Mouse (Mus musculus) kidney, embryonic 15.5 days (tissue): ENCODE measurements around the gene Tmem268. TPM values are rescaled to one million over a fixed set of nuclear protein-coding genes. Genes with fewer than 3 reads are reported as not detected.

Experiments used
- ATAC-seq: fragments of 200-750 bp; cut with Nextera tagmentation; replicated peaks from 2 replicates; pipeline ENCODE4 v1.8.0; 2017; ENCODE audit warnings: moderate TSS enrichment; ENCODE audit not compliant: low FRiP score
- H3K27ac ChIP-seq: fragments of 300-500 bp; sonication (generic); 2 replicates; pipeline ENCODE4 v1.5.1; 2015; ENCODE audit warnings: mild to moderate bottlenecking, inconsistent platforms
- H3K27me3 ChIP-seq: fragments of 300-500 bp; sonication (generic); 2 replicates; pipeline ENCODE4 v1.6.1; 2015; ENCODE audit warnings: inconsistent platforms
- H3K36me3 ChIP-seq: fragments of 300-500 bp; sonication (generic); 2 replicates; pipeline ENCODE4 v1.6.1; 2015; ENCODE audit warnings: inconsistent platforms
- H3K4me1 ChIP-seq: fragments of 300-500 bp; sonication (generic); 2 replicates; pipeline ENCODE4 v1.6.1; 2015; ENCODE audit warnings: inconsistent platforms
- H3K4me2 ChIP-seq: fragments of 300-500 bp; sonication (generic); 2 replicates; pipeline ENCODE4 v1.6.1; 2015; ENCODE audit warnings: moderate library complexity, mild to moderate bottlenecking, inconsistent platforms
- H3K4me3 ChIP-seq: fragments of 300-500 bp; sonication (generic); replicated peaks from 2 replicates; pipeline ENCODE4 v1.5.1; 2015; ENCODE audit warnings: mild to moderate bottlenecking, inconsistent platforms
- H3K9ac ChIP-seq: fragments of 300-500 bp; sonication (generic); 2 replicates; pipeline ENCODE4 v1.6.1; 2015; ENCODE audit warnings: mild to moderate bottlenecking, inconsistent platforms
- H3K9me3 ChIP-seq: fragments of 300-500 bp; sonication (generic); replicated peaks from 2 replicates; pipeline ENCODE4 v1.6.1; 2016; ENCODE audit warnings: inconsistent platforms
- WGBS: fragments of 180-500 bp; shearing (Covaris S2); methylation state at CpG from one replicate; pipeline ENCODE4 v1.1.7; 2015; ENCODE audit warnings: mixed read lengths; 5-methylcytosine and 5-hydroxymethylcytosine counted together
- polyA plus RNA-seq: library from polyadenylated mRNA; unstranded; fragments of >200 nt; fragmentation: Nextera tagmentation; extraction: Ambion mirVana; gene quantifications from 2 replicates; pipeline ENCODE4 v1.2.1, GENCODE M21; 2015

The Tmem268 gene
- polyA plus RNA-seq, 1 experiment from 2014 or later: 5.9 TPM

DNA sequence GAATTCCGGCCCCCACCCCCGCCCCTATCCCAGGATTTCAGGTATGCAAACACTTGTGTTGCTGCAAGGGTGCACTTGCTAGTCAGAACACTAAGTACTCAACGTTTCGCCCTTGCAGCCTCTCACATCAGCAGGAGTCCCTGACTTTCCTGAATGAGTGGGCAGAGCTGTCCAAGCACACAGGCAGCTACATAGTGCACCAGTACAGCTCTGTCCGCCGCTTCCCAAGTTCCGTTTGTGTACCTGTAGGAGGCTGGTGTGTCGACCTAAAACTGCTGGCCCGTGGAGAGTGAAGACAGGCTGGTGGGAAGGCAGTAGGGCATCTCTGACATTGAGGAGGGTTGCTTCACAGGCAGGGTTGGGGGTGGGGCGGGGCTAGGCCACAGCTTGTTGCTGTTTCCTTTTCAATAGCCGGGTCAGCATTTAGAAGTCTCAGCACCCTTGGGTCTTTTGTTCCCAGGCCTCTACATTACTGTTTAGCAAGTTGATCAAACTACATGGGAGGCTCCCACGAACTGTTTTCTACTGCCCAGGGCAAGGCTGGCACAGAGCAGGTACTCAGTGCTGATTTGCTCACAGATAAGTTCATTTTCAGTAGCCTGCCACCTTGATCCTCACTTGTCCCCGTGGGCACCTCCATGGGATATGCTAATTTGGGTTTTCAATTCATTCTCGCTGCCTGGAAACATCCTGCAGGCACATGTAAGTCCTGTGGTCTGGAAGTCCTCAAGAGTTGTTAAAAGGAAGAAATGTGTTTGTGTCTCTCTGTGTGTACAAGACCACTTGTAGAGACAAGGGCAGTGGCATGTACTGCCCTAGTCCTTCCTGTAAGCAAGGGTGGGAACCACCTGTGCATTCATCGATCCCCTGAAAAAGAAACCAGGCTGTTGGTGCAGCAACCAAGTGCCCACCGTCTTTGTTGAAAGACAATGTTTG lies 1.2 kb upstream of the Tmem268 start:
- Histone ChIP-seq H3K27me3 (no peaks in the 10 kb centered on the region), H3K4me1 (peaks cover 51% of the 10 kb centered on the region), H3K4me2 (0 out of 2 replicates have a peak overlapping the region, but pooled peaks have one; percentile 88), H3K4me3 (no peak overlapping the region), H3K9ac (no peak overlapping the region), H3K9me3 (no peaks in the 10 kb centered on the region), H3K36me3 (peaks cover 32% of the 10 kb centered on the region), H3K27ac (peak overlapping the region; percentile 54)
- ATAC-seq: peak; percentile 37
- 33% methylated on average over 16 of the region's 16 CpGs for WGBS

- Histone ChIP-seq H3K36me3 (peaks cover 15% of the 10 kb centered on the region), H3K27ac (0 out of 2 replicates have a peak overlapping the region, but pooled peaks have one; percentile 71), H3K9ac (peak overlapping the region; percentile 76), H3K4me2 (peak overlapping the region; percentile 88), H3K27me3 (no peaks in the 10 kb centered on the region), H3K9me3 (no peaks in the 10 kb centered on the region), H3K4me3 (peak overlapping the region; percentile 69), H3K4me1 (peaks cover 51% of the 10 kb centered on the region)
- WGBS: 36% methylated on average over 9 of the region's 9 CpGs
- peak; percentile 7; the same call in 1 of the 2 replicates for ATAC-seq
These were observed 631 bp downstream of the Tmem268 start for GRCm38 (mm10) chr4:63559127-63559697.

GRCm38 (mm10) chr4:63560079-63560478 lies 1.5 kb downstream of the Tmem268 start:
- no peak overlapping the region for H3K4me2 ChIP-seq
- H3K9ac ChIP-seq: no peak overlapping the region
- H3K27me3 ChIP-seq: no peaks in the 10 kb centered on the region
- no peak for ATAC-seq
- peaks cover 51% of the 10 kb centered on the region for H3K4me1 ChIP-seq
- WGBS: 84% methylated on average over 8 of the region's 8 CpGs
- peaks cover 7% of the 10 kb centered on the region for H3K36me3 ChIP-seq
- no peaks in the 10 kb centered on the region for H3K9me3 ChIP-seq
- H3K4me3 ChIP-seq: no peak overlapping the region
- H3K27ac ChIP-seq: no peak overlapping the region

DNA sequence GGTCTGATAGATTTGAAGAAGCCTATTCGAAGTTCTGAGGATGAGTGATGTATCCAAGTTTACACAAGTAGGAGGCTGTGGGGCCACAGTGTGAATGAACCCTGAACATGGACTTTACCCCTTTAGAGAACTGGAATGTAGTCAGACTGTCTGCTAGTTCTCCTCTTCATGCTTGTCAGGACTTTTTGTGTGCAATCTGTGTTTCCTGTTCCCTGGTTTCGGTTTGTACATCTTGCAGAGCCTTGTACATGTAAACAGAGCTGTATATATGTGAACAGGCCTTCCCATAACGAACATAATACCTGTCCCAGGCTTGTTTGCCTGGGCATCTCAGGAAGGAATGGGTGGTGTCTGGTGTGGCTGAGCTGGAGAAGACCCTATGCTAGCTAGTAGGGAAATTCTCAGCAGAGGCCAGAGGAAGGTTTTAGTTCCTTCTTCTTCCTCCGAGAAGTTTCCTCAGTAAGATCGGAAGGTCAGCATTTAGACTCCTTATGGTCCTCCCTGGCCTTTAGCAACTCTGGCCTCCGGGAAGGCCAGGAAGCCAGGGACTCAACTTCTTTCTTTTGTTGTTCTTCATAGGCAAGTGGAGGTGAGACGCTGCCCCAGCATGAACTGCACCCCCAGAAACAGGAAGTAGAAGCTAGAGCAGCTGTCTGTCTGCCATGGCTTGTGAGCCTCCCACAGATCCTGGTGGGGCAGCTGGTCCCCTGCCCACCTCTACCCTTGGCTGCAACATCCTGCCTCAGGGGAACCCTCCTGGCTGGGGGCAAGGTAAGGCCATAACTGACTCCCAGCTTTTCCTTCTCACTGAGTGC lies 3.5 kb downstream of the Tmem268 start:
- 68% methylated on average over 7 of the region's 7 CpGs for WGBS
- Histone ChIP-seq H3K27me3 (no peaks in the 10 kb centered on the region), H3K36me3 (no peaks in the 10 kb centered on the region), H3K27ac (no peak overlapping the region), H3K4me1 (peaks cover 46% of the 10 kb centered on the region), H3K4me3 (no peak overlapping the region), H3K4me2 (no peak overlapping the region), H3K9ac (no peak overlapping the region), H3K9me3 (no peaks in the 10 kb centered on the region)
- no peak for ATAC-seq

DNA sequence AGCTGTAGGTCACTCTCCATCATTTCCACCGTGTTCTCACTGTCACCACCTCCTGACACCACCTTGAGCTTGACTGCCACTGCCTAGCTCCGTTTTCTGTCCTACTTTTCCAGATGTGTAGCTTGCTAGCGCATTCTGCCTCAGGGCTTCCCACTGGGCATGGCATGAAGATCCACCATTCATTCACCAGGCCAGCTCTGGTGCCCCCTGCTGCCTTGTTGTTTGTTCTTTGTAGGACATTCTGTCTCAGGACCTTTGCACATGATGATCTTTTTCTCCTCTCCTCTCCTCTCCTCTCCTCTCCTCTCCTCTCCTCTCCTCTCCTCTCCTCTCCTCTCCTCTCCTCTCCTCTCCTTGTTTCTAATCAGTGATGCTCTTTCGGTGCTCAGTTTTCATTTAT lies 4.2 kb downstream of the Tmem268 start:
- ATAC-seq: no peak
- Histone ChIP-seq H3K4me3 (no peak overlapping the region), H3K36me3 (no peaks in the 10 kb centered on the region), H3K4me2 (no peak overlapping the region), H3K27ac (no peak overlapping the region), H3K9me3 (no peaks in the 10 kb centered on the region), H3K4me1 (peaks cover 39% of the 10 kb centered on the region), H3K9ac (no peak overlapping the region), H3K27me3 (no peaks in the 10 kb centered on the region)
- 90% methylated on average over 4 of the region's 4 CpGs for WGBS

DNA sequence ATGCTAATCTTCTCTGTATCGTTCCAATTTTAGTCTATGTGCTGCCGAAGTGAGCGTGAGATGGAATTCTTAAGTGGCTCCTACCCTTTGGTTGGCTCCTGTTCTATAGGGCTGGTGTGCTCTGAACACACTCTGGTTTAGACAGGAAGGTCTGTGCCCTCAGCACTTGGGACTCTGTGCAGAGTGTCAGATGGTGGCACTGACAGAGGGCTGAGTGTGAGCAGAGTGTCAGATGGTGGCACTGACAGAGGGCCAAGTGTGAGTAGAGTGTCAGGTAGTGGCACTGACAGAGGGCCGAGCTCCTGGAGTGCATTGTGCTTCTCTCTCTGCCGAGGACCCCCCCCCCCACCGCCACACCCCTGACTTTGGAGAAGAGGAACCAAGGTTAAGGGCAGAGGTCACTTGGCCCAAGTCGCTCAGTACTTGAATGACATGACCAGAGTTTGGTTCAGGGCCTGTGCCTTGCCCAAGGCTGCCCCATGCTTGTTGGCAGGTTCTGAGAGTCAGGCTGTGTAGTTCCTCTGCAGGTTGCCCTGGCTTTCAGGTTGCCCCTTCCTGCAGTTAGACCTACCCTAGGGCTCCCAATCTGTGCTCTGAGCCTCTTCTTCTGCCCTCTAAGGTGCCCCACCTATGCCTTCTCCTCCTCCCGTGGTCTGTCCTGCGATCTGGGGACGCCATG lies 9.3 kb downstream of the Tmem268 start:
- WGBS: 89% methylated on average over 10 of the region's 10 CpGs
- Histone ChIP-seq H3K4me2 (no peak overlapping the region), H3K9ac (no peak overlapping the region), H3K36me3 (no peaks in the 10 kb centered on the region), H3K9me3 (no peaks in the 10 kb centered on the region), H3K4me3 (no peak overlapping the region), H3K27ac (no peak overlapping the region), H3K27me3 (no peaks in the 10 kb centered on the region), H3K4me1 (peaks cover 14% of the 10 kb centered on the region)
- no peak for ATAC-seq

GRCm38 (mm10) chr4:63569322-63569721 lies 10.7 kb downstream of the Tmem268 start:
- no peaks in the 10 kb centered on the region for H3K9me3 ChIP-seq
- ATAC-seq: no peak
- H3K27ac ChIP-seq: no peak overlapping the region
- peaks cover 14% of the 10 kb centered on the region for H3K4me1 ChIP-seq
- no peak overlapping the region for H3K9ac ChIP-seq
- no peaks in the 10 kb centered on the region for H3K36me3 ChIP-seq
- H3K4me2 ChIP-seq: no peak overlapping the region
- 84% methylated on average over 8 of the region's 8 CpGs for WGBS
- no peaks in the 10 kb centered on the region for H3K27me3 ChIP-seq
- no peak overlapping the region for H3K4me3 ChIP-seq

GRCm38 (mm10) chr4:63570208-63570781 lies 11.7 kb downstream of the Tmem268 start:
- no peaks in the 10 kb centered on the region for H3K27me3 ChIP-seq
- no peak overlapping the region for H3K9ac ChIP-seq
- no peak overlapping the region for H3K4me3 ChIP-seq
- H3K4me2 ChIP-seq: no peak overlapping the region
- WGBS: 29% methylated on average over 7 of the region's 7 CpGs
- no peak for ATAC-seq
- H3K27ac ChIP-seq: peak overlapping the region; percentile 14; the same call in 1 of the 2 replicates
- H3K36me3 ChIP-seq: no peaks in the 10 kb centered on the region
- no peaks in the 10 kb centered on the region for H3K9me3 ChIP-seq
- H3K4me1 ChIP-seq: peaks cover 14% of the 10 kb centered on the region

DNA sequence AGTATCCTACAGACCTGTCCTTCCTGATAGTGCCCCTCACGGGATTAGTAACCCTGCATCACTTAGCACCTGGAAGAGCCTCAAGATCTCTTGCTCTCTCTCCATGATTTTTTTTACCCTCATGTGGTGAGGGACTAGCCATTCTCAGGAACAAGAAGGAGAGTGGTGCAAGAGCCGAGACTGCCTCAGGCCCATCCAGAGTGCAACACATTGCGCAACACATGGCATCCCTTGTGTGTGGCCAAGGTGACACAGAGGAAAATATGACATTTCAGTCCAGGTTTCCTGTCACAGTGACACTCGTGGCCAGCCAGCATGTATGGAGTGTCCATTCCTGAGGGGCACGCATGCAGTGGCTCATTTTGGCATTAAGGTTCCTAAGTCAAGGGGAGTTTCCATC lies 14.0 kb downstream of the Tmem268 start:
- no peak overlapping the region for H3K9ac ChIP-seq
- WGBS: 87% methylated on average over 5 of the region's 5 CpGs
- peaks cover 3% of the 10 kb centered on the region; the same call in 1 of the 2 replicates for H3K36me3 ChIP-seq
- H3K4me1 ChIP-seq: peaks cover 14% of the 10 kb centered on the region
- H3K4me2 ChIP-seq: no peak overlapping the region
- no peak overlapping the region for H3K4me3 ChIP-seq
- H3K27me3 ChIP-seq: no peaks in the 10 kb centered on the region
- no peak overlapping the region for H3K27ac ChIP-seq
- no peaks in the 10 kb centered on the region; the same call in 1 of the 2 replicates for H3K9me3 ChIP-seq
- no peak for ATAC-seq

GRCm38 (mm10) chr4:63579649-63580048 lies 21.1 kb downstream of the Tmem268 start:
- ATAC-seq: no peak
- Histone ChIP-seq H3K36me3 (peaks cover 6% of the 10 kb centered on the region; the same call in 1 of the 2 replicates), H3K9ac (no peak overlapping the region), H3K27me3 (no peaks in the 10 kb centered on the region), H3K4me1 (no peaks in the 10 kb centered on the region; the same call in 1 of the 2 replicates), H3K4me2 (no peak overlapping the region), H3K4me3 (no peak overlapping the region), H3K9me3 (no peaks in the 10 kb centered on the region; the same call in 1 of the 2 replicates), H3K27ac (no peak overlapping the region)
- WGBS: 91% methylated on average over 14 of the region's 14 CpGs

GRCm38 (mm10) chr4:63580078-63580477 lies 21.5 kb downstream of the Tmem268 start:
- H3K4me3 ChIP-seq: no peak overlapping the region
- 49% methylated on average over 6 of the region's 6 CpGs for WGBS
- no peak; the same call in 1 of the 2 replicates for ATAC-seq
- H3K27ac ChIP-seq: no peak overlapping the region
- peaks cover 4% of the 10 kb centered on the region for H3K4me1 ChIP-seq
- no peak overlapping the region for H3K9ac ChIP-seq
- H3K36me3 ChIP-seq: peaks cover 6% of the 10 kb centered on the region; the same call in 1 of the 2 replicates
- H3K9me3 ChIP-seq: no peaks in the 10 kb centered on the region; the same call in 1 of the 2 replicates
- no peak overlapping the region for H3K4me2 ChIP-seq
- H3K27me3 ChIP-seq: no peaks in the 10 kb centered on the region
